Mouse (Mus musculus): ENCODE results near the gene Creg1.

GRCm38 (mm10) chr1:165728057-165728639 is 35.4 kb upstream of the Creg1 start:
- no peak for TF ChIP-seq POLR2A (IDR thresholded peaks at IDR 0.05; ENCODE audit: insufficient read depth, low read depth, low read length)
- no peak for TF ChIP-seq EP300 (IDR thresholded peaks at IDR 0.05; ENCODE audit: insufficient read depth, low read depth, low read length)

Data from heart, adult 2 months (tissue).